Mouse (Mus musculus): ENCODE results near the gene 1700018B08Rik. TPM values are rescaled to one million over a fixed set of nuclear protein-coding genes. Genes with fewer than 3 reads are reported as not detected.

1700018B08Rik gene
- polyA plus RNA-seq, 1 experiment: not detected

GRCm38 (mm10) chr8:121583653-121584052 lies 39.5 kb upstream of the 1700018B08Rik start:
- H3K4me1 ChIP-seq (ENCODE audit: control insufficient read depth, insufficient read depth, low read length): peaks cover 14% of the 10 kb centered on the region
- 38% methylated on average over 8 of the region's 8 CpGs for WGBS
- no peak for TF ChIP-seq CTCF (IDR thresholded peaks at IDR 0.05; ENCODE audit: insufficient read depth, low read length)
- no peak for TF ChIP-seq POLR2A (IDR thresholded peaks at IDR 0.05; ENCODE audit: borderline replicate concordance, extremely low read depth, low read depth, low read length)
- no peak for DNase-seq
- no peak overlapping the region for H3K4me3 ChIP-seq (replicated peaks; ENCODE audit: extremely low read depth, low read depth, low read length)

- DNase-seq: no peak
- Histone ChIP-seq H3K4me1 (ENCODE audit: control insufficient read depth, insufficient read depth, low read length) (peaks cover 19% of the 10 kb centered on the region), H3K4me3 (replicated peaks; ENCODE audit: extremely low read depth, low read depth, low read length) (no peak overlapping the region)
- TF ChIP-seq POLR2A (IDR thresholded peaks at IDR 0.05; ENCODE audit: borderline replicate concordance, extremely low read depth, low read depth, low read length): 0 out of 2 replicates have a peak, but pooled peaks have one; percentile 3
- no peak for TF ChIP-seq CTCF (IDR thresholded peaks at IDR 0.05; ENCODE audit: insufficient read depth, low read length)
- 7% methylated on average over 9 of the region's 9 CpGs for WGBS
Observed at GRCm38 (mm10) chr8:121580465-121580864, 36.3 kb upstream of the 1700018B08Rik start.

- peak within 1 kb of the TSS; percentile 94 for H3K4me3 ChIP-seq (replicated peaks; ENCODE audit: extremely low read depth, low read depth, low read length)
- WGBS: 2% methylated on average over 60 of the region's 63 CpGs
- peak; percentile 86 for DNase-seq
- TF ChIP-seq CTCF (IDR thresholded peaks at IDR 0.05; ENCODE audit: insufficient read depth, low read length): no peak
- peak; percentile 91; the same call in 1 of the 2 replicates for TF ChIP-seq POLR2A (IDR thresholded peaks at IDR 0.05; ENCODE audit: borderline replicate concordance, extremely low read depth, low read depth, low read length)
- H3K4me1 ChIP-seq (ENCODE audit: control insufficient read depth, insufficient read depth, low read length): peaks cover 15% of the 10 kb centered on the region
Observed at GRCm38 (mm10) chr8:121578676-121579451, 34.7 kb upstream of the 1700018B08Rik start, which contains the start of gene Fbxo31. Fbxo31 (minus strand) TSS chr8:121578806.

- 2% methylated on average over 44 of the region's 44 CpGs for WGBS
- no peak for TF ChIP-seq POLR2A (IDR thresholded peaks at IDR 0.05; ENCODE audit: borderline replicate concordance, extremely low read depth, low read depth, low read length)
- TF ChIP-seq CTCF (IDR thresholded peaks at IDR 0.05; ENCODE audit: insufficient read depth, low read length): no peak
- peaks cover 21% of the 10 kb centered on the region for H3K4me1 ChIP-seq (ENCODE audit: control insufficient read depth, insufficient read depth, low read length)
- peak overlapping the region; percentile 94 for H3K4me3 ChIP-seq (replicated peaks; ENCODE audit: extremely low read depth, low read depth, low read length)
- no peak for DNase-seq
Observed at GRCm38 (mm10) chr8:121577751-121578675, 33.9 kb upstream of the 1700018B08Rik start.

GRCm38 (mm10) chr8:121575661-121576060 lies 31.5 kb upstream of the 1700018B08Rik start:
- 69% methylated on average over 3 of the region's 3 CpGs for WGBS
- TF ChIP-seq POLR2A (IDR thresholded peaks at IDR 0.05; ENCODE audit: borderline replicate concordance, extremely low read depth, low read depth, low read length): no peak
- no peak for TF ChIP-seq CTCF (IDR thresholded peaks at IDR 0.05; ENCODE audit: insufficient read depth, low read length)
- Histone ChIP-seq H3K4me3 (replicated peaks; ENCODE audit: extremely low read depth, low read depth, low read length) (no peak overlapping the region), H3K4me1 (ENCODE audit: control insufficient read depth, insufficient read depth, low read length) (peaks cover 19% of the 10 kb centered on the region)
- no peak for DNase-seq

GRCm38 (mm10) chr8:121573275-121573674 lies 29.2 kb upstream of the 1700018B08Rik start:
- peak; percentile 66 for DNase-seq
- 5% methylated on average over 3 of the region's 3 CpGs for WGBS
- no peak overlapping the region for H3K4me3 ChIP-seq (replicated peaks; ENCODE audit: extremely low read depth, low read depth, low read length)
- TF ChIP-seq POLR2A (IDR thresholded peaks at IDR 0.05; ENCODE audit: borderline replicate concordance, extremely low read depth, low read depth, low read length): no peak
- 0 out of 2 replicates have a peak, but pooled peaks have one; percentile 7 for TF ChIP-seq CTCF (IDR thresholded peaks at IDR 0.05; ENCODE audit: insufficient read depth, low read length)
- peaks cover 14% of the 10 kb centered on the region for H3K4me1 ChIP-seq (ENCODE audit: control insufficient read depth, insufficient read depth, low read length)

- WGBS: 85% methylated on average over 7 of the region's 7 CpGs
- no peak for DNase-seq
- Histone ChIP-seq H3K4me3 (replicated peaks; ENCODE audit: extremely low read depth, low read depth, low read length) (no peak overlapping the region), H3K4me1 (ENCODE audit: control insufficient read depth, insufficient read depth, low read length) (peaks cover 13% of the 10 kb centered on the region)
- no peak for TF ChIP-seq POLR2A (IDR thresholded peaks at IDR 0.05; ENCODE audit: borderline replicate concordance, extremely low read depth, low read depth, low read length)
- no peak for TF ChIP-seq CTCF (IDR thresholded peaks at IDR 0.05; ENCODE audit: insufficient read depth, low read length)
Observed at GRCm38 (mm10) chr8:121572121-121572520, 28.0 kb upstream of the 1700018B08Rik start.

- Histone ChIP-seq H3K4me3 (replicated peaks; ENCODE audit: extremely low read depth, low read depth, low read length) (no peak overlapping the region), H3K4me1 (ENCODE audit: control insufficient read depth, insufficient read depth, low read length) (peaks cover 11% of the 10 kb centered on the region)
- TF ChIP-seq CTCF (IDR thresholded peaks at IDR 0.05; ENCODE audit: insufficient read depth, low read length): no peak
- TF ChIP-seq POLR2A (IDR thresholded peaks at IDR 0.05; ENCODE audit: borderline replicate concordance, extremely low read depth, low read depth, low read length): no peak
- no peak for DNase-seq
- 63% methylated on average over 17 of the region's 17 CpGs for WGBS
Observed at GRCm38 (mm10) chr8:121570801-121571200, 26.7 kb upstream of the 1700018B08Rik start.

- TF ChIP-seq CTCF (IDR thresholded peaks at IDR 0.05; ENCODE audit: insufficient read depth, low read length): no peak
- peak; percentile 38; the same call in 1 of the 2 replicates for TF ChIP-seq POLR2A (IDR thresholded peaks at IDR 0.05; ENCODE audit: borderline replicate concordance, extremely low read depth, low read depth, low read length)
- H3K4me1 ChIP-seq (ENCODE audit: control insufficient read depth, insufficient read depth, low read length): peaks cover 11% of the 10 kb centered on the region
- DNase-seq: peak; percentile 58
- 43% methylated on average over 21 of the region's 21 CpGs for WGBS
- no peak overlapping the region for H3K4me3 ChIP-seq (replicated peaks; ENCODE audit: extremely low read depth, low read depth, low read length)
Observed at GRCm38 (mm10) chr8:121570335-121570734, 26.2 kb upstream of the 1700018B08Rik start.

Data from lung, adult 2 months (tissue).